Mouse (Mus musculus): ENCODE measurements around the gene Il12rb1. TPM values are rescaled to one million over a fixed set of nuclear protein-coding genes. Genes with fewer than 3 reads are reported as not detected.

The Il12rb1 gene
- polyA plus RNA-seq, 1 experiment: 0.58 TPM

Other genes with a start within 250 kb of the Il12rb1 start
- 37.9 and 49.6 TPM in 2 replicates for gene Isyna1, start 214.1 kb upstream of the Il12rb1 start, polyA plus RNA-seq (2012; rRNA removed)
- gene Ssbp4, start 199.6 kb upstream of the Il12rb1 start, polyA plus RNA-seq (2012; rRNA removed): 73.5 and 74.6 TPM in 2 replicates
- 5.2 and 6.2 TPM in 2 replicates for gene Lrrc25, start 192.3 kb upstream of the Il12rb1 start, polyA plus RNA-seq (2012; rRNA removed)
- 0.84 and 1.1 TPM in 2 replicates for gene Gdf15, start 176.0 kb upstream of the Il12rb1 start, polyA plus RNA-seq (2012; rRNA removed)
- gene Pgpep1, start 148.1 kb upstream of the Il12rb1 start, polyA plus RNA-seq (2012; rRNA removed): 19.2 and 20.6 TPM in 2 replicates
- 97.8 and 99.4 TPM in 2 replicates for gene Lsm4, start 135.2 kb upstream of the Il12rb1 start, polyA plus RNA-seq (2012; rRNA removed)
- 132 and 153 TPM in 2 replicates for gene Jund, start 109.5 kb upstream of the Il12rb1 start, polyA plus RNA-seq (2012; rRNA removed)
- gene Iqcn, start 105.0 kb upstream of the Il12rb1 start, polyA plus RNA-seq (2012; rRNA removed): not detected in 2 replicates
- gene Gm3336, start 89.9 kb upstream of the Il12rb1 start, polyA plus RNA-seq (2012; rRNA removed): 0.46 and 0.56 TPM in 2 replicates
- gene Pde4c, start 84.7 kb upstream of the Il12rb1 start, polyA plus RNA-seq (2012; rRNA removed): 0.54 and 0.59 TPM in 2 replicates
- 34.1 and 35.3 TPM in 2 replicates for gene Rab3a, start 53.8 kb upstream of the Il12rb1 start, polyA plus RNA-seq (2012; rRNA removed)
- 38.2 and 41.9 TPM in 2 replicates for gene Mpv17l2, start 47.5 kb upstream of the Il12rb1 start, polyA plus RNA-seq (2012; rRNA removed)
- gene Pik3r2, start 31.7 kb upstream of the Il12rb1 start, polyA plus RNA-seq (2012; rRNA removed): 57.3 and 66.0 TPM in 2 replicates
- gene Mast3, start 3.4 kb upstream of the Il12rb1 start, polyA plus RNA-seq (2012; rRNA removed): 19.5 and 19.7 TPM in 2 replicates
- gene Arrdc2, start 31.3 kb downstream of the Il12rb1 start, polyA plus RNA-seq (2012; rRNA removed): 20.4 and 27.4 TPM in 2 replicates
- 5.5 and 5.6 TPM in 2 replicates for gene Kcnn1, start 54.8 kb downstream of the Il12rb1 start, polyA plus RNA-seq (2012; rRNA removed)
- 70.9 and 74.6 TPM in 2 replicates for gene Ccdc124, start 65.5 kb downstream of the Il12rb1 start, polyA plus RNA-seq (2012; rRNA removed)
- 1.7 and 2.3 TPM in 2 replicates for gene Slc5a5, start 84.3 kb downstream of the Il12rb1 start, polyA plus RNA-seq (2012; rRNA removed)
- 3,950 and 3,976 TPM in 2 replicates for gene Rpl18a, start 89.0 kb downstream of the Il12rb1 start, polyA plus RNA-seq (2012; rRNA removed)
- gene Map1s, start 97.5 kb downstream of the Il12rb1 start, polyA plus RNA-seq (2012; rRNA removed): 30.8 and 34.4 TPM in 2 replicates

Data from urinary bladder, adult 2 months (tissue).